Mouse (Mus musculus): Measurements from ENCODE around the gene Npl.

The Npl gene

GRCm38 (mm10) chr1:153549536-153550199 lies at the start of gene Npl:
Npl (minus strand) TSS chr1:153550045.
- in situ Hi-C loops (cut with MboI) = no loop called here

DNA sequence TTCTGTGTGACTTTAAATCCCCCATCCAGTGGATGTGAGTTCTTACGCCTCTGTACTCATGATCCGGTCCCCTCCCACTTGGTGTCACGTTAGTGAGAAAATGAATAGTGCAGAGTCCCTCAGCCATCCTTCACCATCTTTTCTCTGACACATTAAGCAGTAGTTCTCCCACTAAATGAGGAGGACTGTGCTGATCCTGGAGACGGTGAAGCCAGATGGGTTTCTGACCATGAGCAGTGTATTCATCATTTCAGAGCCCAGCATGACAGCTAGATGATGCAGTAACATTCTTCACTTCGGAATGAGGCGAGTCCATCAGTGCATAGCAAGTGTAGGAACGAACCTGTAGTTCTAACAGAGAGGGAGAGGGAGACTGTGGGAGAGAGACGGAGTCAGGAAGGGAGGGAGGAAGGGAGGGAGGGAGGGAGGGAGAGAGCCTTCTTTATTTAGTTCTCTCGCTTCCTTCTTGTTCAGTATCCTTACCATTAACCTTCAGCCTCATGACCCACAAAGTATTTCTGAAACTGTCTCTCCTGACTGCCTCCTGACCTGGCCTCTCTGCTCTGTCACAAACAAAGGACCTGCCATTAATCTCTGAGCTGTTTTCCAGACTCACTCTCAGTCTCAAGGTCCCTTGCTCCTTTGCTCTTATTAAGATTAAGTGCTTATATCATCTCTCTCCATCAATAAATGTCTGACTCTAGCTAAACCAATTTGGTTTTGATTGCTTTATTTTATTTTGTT lies 49.6 kb upstream of the Npl start:
- in situ Hi-C loops (cut with MboI) = no loop called here

DNA sequence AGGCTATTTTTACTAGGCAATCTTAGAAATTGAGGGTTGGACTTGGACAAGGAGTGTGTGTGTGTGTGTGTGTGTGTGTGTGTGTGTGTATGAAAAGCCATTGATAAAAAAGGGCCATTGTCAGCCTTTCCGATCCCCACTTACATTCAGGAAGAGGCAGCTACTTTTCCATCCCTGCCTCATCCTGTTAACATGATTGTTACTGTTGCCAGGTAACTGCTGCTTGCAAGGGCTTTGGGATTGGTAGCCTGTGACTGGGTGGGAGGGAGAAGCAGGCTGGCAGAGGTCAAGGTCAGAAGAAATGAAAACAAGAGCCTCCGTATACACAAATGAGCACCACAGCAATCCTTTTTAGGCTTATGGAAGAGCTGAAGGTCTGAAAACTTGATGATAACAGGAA lies 48.9 kb upstream of the Npl start:
- in situ Hi-C loops (cut with MboI) = no loop called here

DNA sequence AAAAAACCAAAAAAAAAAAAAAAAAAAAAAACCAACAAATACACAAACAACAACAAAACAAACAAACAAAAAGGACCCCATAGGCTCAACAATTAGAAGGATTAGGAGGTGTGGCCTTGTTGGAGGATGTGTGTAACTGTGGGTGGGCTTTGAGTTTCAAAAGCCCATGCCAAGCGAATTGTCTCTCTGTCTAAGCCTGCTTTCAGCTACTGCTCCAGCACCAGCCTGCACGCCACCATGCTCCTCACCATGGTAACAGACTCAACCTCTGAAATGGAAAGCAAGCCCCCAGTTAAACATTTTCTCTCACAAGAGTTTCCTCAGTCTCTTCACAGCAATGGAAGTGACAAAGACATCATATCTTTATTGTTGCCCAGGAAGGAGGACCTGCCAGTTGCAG lies 43.8 kb upstream of the Npl start:
- in situ Hi-C loops (cut with MboI) = no loop called here

- in situ Hi-C loops (cut with MboI) = no loop called here
Measured at GRCm38 (mm10) chr1:153590176-153590734, 40.4 kb upstream of the Npl start.

- in situ Hi-C loops (cut with MboI) = no loop called here
Measured at GRCm38 (mm10) chr1:153587956-153588355, 38.1 kb upstream of the Npl start.

- in situ Hi-C loops (cut with MboI) = no loop called here
Measured at GRCm38 (mm10) chr1:153586826-153587225, 37.0 kb upstream of the Npl start.

GRCm38 (mm10) chr1:153585752-153586151 lies 35.9 kb upstream of the Npl start:
- in situ Hi-C loops (cut with MboI) = no loop called here

GRCm38 (mm10) chr1:153583189-153583588 lies 33.3 kb upstream of the Npl start:
- in situ Hi-C loops (cut with MboI) = no loop called here

- in situ Hi-C loops (cut with MboI) = no loop called here
Measured at GRCm38 (mm10) chr1:153574730-153575129, 24.9 kb upstream of the Npl start.

DNA sequence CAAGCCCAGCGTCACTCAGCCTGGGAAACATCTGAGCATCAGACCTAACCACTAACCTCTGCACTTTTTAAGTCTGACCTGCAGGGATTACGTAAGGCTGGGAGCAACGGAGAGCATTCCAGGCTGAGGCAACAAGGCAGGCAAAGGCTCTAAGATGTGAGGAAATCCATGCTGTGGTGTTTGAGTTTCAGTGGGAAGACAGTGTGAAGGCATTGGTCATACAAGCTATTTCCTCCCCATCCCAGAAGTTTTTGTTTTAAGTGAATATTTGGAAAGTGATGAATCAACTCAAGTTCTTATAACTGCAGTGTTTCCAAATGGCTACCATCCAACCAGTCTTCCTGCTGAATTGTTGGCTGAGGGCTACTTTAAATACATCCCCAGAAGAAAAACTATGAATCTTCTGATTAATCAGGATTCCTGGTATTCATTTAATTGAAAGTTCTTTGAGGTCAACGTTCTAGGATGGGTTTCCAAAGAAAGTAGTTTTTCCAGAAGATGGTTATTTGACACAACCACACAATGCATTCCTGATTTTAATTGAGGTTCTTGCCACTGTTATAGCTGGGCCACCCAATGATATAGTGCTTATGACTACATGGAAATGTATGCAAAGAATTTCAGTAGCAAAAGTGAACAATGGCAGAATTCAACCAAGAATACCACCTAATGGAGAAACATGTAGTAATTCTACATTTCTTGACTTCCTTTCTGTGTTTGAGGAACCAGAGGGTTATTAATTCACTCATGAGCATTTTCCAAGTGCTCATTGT lies 22.6 kb upstream of the Npl start:
- in situ Hi-C loops (cut with MboI) = no loop called here

- in situ Hi-C loops (cut with MboI) = no loop called here
Measured at GRCm38 (mm10) chr1:153565701-153566100, 15.9 kb upstream of the Npl start.

DNA sequence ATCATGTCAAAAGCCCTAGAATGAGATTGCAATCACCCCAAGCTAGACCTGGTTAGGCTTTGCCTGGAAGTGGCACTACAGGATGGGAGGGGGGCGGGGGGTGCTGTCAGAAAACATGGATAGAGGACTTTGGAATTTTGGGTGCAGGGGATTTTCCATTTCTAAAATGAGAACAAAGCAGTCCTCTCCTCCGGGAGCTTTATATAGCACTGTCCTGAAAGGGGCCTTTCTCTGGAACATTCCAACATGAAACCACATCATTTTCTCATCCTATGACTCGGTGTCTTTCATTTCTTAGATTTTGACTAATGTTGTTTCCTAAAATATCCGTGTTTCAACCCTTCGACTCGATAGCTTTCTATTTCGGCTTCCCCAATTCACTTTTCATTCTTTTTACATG lies 14.9 kb upstream of the Npl start:
- in situ Hi-C loops (cut with MboI) = no loop called here

DNA sequence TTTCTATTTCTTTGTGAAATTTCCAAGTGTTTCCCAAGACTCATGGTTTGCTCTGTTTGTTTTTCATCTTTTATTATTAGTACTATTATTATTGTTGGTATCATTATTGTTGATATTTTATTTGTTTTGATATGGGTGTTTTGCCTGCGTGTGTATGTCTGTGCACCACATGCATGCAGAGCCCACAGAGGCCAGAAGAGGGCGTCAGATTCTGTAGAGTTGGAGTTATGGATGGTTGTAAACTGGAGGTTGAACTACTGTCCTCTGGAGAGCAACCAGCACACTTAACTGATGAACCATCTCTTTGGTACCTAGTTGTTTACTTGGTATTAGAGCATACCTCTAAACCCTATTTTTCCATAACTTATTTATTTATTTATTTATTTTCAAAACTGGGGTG lies 13.8 kb upstream of the Npl start:
- in situ Hi-C loops (cut with MboI) = no loop called here

DNA sequence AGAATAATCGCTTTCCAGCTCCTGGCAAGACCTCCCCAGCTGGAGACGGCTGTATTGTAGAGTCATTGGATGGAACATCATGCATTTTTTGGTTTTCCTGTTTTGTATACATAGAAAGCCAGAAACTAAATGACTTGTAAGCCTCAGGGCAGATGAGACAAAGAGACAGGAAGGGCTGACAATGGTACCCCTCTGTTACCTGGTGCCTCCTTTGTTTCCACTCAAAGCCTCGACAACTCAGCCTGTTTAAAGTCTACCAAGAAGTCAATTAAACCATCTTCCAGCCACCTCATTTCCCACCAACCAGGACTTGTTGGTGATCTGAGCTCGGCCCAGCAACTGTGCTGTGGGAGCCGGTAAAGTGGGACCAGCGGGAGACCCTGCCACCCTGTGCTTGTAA lies 11.0 kb upstream of the Npl start:
- in situ Hi-C loops (cut with MboI) = no loop called here

DNA sequence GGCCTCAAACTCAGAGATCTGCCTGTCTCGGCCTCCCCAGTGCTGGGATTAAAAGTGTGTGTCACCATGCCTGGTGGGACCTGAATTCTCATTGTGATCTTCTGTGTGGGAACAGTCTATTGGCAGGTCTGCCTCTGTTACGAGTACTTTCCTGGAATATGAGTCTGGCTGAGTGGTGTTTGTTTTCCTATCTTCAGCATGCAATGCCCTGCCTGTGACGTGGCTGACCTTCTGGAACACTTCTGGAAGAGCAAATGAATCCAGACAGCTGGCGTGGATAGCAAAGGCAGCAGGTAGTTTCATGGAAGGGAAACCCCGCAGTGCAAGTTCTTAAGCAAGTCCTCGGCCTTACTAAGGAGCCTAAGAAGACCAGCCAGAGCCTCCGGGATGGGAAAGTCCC lies 9.9 kb upstream of the Npl start:
- in situ Hi-C loops (cut with MboI) = loop anchor here (5.0 kb wide), 1 partner anchor 188 kb away; the partner anchor contains the start of gene Rnasel

- in situ Hi-C loops (cut with MboI) = loop anchor here (5.0 kb wide), 1 partner anchor 188 kb away; the partner anchor contains the start of gene Rnasel
Measured at GRCm38 (mm10) chr1:153559126-153559647, 9.3 kb upstream of the Npl start.

GRCm38 (mm10) chr1:153556896-153557295 lies 7.1 kb upstream of the Npl start:
- in situ Hi-C loops (cut with MboI) = loop anchor here (5.0 kb wide), 1 partner anchor 190 kb away; the partner anchor contains the start of gene Rnasel

DNA sequence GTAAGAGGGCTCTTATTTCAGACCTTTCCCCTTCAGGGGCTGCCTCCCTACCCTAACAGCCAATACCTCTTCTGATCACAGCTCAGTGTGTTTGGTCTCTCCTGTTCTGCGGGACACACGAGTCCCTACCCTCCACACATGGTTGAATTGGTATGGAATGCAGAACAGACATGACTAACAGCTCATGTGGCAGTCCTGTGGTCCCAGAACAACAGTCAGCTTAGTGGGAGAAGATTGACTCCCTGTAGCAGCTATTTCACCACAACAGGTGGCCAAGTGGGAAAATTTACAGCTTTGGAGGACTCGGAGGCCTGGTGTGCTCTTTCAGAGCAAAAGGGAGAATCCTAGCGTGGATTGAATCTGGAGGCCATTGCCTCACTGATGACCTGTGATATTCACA lies 6.4 kb upstream of the Npl start:
- in situ Hi-C loops (cut with MboI) = loop anchor here (5.0 kb wide), 1 partner anchor 191 kb away; the partner anchor contains the start of gene Rnasel

DNA sequence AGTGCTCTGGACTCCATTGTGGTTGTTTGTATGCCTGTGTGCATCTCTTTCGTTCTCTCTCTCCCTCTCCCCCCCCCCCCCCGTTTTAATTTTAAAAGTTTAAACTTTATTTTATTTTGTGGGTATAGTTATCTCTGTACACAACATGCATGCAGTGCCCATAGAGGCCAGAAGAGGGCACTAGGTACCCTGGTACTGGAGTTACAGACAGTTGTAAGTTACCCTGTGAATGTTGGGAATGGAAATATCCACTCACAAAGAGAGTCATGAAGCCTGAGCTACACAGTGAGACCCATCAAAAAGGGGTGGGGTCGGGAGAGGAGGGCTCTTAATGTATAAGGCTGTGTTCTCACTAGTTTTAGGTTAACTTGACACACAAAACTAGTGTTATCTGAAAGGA lies 969 bp upstream of the Npl start:
- in situ Hi-C loops (cut with MboI) = no loop called here

- in situ Hi-C loops (cut with MboI) = no loop called here
Measured at GRCm38 (mm10) chr1:153547555-153547954, 2.3 kb downstream of the Npl start.

- in situ Hi-C loops (cut with MboI) = no loop called here
Measured at GRCm38 (mm10) chr1:153545196-153545595, 4.6 kb downstream of the Npl start.
